Mouse (Mus musculus) adrenal gland, adult 8-10 months (tissue): ENCODE data around the gene Gm6377. TPM values are rescaled to one million over a fixed set of nuclear protein-coding genes. Genes with fewer than 3 reads are reported as not detected.

Source experiments
- DNase-seq: peaks from one replicate; pipeline ENCODE4 v3.0.0; 2022
- total RNA-seq, 4 experiments: library from RNA; stranded (reverse); gene quantifications; 2 replicates each; pipeline ENCODE4 v1.2.4; 2022

Gm6377 gene
- under 1 TPM; 0.31 to 0.92 (median 0.38) TPM for total RNA-seq

GRCm38 (mm10) chrX:109196468-109196867, at the start of gene Gm6377:
TSS of gene Gm6377 (plus strand) at chrX:109196756.
- no peak for DNase-seq

GRCm38 (mm10) chrX:109147108-109147507, 49.4 kb upstream of the Gm6377 start:
- DNase-seq: no peak

DNA sequence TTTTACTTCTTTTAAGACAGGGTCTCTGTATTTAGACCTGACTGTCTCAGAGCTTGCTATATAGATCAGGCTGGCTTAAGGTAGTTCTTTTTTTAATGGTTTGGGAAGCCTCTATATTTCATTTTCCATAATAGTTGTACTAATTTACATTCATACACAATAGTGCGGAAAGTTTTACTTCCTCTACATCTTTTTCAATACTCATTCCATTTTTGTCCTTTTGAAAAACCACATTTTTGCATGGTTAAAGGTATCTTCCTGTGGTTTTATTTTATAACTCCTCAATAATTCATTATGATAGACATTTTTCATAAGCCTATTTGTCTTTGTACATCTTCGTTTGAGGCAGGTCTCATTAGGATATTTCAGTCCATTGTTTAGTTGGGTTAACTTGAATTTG, 45.3 kb upstream of the Gm6377 start:
- DNase-seq: no peak

DNA sequence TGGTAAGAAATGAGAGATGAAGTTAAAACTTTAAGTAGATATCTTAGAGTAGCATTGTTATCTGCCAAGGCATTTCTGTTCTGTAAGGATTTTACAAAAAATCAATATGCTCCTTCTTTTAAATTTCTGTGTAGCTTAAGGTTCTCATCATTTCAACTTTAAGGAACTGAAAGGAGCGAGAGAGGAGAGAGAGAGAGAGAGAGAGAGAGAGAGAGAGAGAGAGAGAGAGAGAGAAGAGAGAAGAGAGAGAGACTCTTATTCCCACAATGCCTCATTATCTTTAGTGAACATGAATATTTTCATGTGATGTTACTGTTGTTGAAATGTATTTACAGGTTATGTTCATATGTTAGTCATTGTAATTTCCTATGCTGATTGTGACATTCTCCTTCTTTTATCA, 36.2 kb upstream of the Gm6377 start:
- no peak for DNase-seq

DNA sequence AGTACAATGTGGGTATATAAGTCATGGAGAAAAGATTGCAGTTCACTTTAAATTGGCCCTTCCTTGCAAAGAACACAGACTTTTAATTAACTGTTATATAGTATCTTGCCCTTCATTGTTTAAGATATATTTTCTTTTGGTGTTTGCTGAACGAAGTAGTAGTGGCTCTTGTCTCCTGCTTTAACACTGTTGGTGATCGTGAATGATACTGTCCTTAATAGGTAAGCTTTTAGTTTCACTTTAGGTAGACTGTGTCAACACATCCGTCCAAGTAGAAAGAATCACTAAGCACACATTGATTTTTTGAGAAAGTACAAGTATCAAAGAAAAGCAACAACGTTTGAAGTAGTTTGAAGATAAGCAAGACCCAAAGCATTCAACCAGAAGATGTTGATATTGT, 35.7 kb upstream of the Gm6377 start:
- no peak for DNase-seq

DNA sequence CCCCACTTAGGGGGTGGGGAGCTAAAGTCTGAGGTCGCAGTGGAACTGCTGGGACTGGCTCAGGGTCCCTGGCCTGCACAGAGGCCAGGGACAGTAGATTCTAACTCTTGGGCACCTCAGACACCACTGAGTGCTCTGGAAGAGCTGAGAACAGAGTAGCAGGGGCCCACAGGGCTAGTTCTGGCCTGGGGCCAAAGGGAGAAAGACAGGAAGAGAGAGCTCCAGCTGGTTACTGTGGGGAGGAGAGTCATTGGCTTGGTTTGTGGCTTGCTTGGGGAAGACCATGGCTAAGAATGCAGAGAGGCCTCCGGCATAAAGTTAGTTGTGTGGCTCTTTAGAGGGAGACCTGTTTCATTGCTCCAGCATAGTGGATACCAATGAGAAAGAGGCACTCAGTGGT, 21.5 kb upstream of the Gm6377 start:
- DNase-seq: no peak

DNA sequence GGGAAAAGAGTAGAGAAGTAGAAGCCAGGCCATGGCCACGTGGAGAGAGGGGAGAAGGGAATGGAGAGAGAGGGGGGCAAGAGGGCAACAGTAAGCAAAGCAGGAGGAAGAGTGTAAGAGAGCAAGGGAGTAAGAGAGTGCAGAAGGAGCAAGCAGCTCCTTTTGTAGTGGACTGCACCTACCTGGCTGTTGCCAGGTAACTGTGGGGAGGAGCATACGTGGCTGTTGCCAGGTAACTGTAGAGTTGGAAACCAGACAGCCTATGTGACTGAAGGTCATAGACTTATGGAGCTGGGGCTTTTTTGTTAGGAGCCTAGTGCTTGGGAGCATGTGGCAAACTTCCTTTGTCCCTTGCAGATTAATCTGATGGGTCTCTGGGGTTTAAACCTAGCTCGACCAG, 21.1 kb upstream of the Gm6377 start:
- DNase-seq: no peak

- DNase-seq: no peak
Measured at GRCm38 (mm10) chrX:109184706-109185478, 11.7 kb upstream of the Gm6377 start.

- DNase-seq: no peak
Measured at GRCm38 (mm10) chrX:109189607-109190006, 6.9 kb upstream of the Gm6377 start.

GRCm38 (mm10) chrX:109190969-109191368, 5.6 kb upstream of the Gm6377 start:
- peak; percentile 3 for DNase-seq

- DNase-seq: peak; percentile 5
Measured at GRCm38 (mm10) chrX:109191436-109191835, 5.1 kb upstream of the Gm6377 start.

- DNase-seq: no peak
Measured at GRCm38 (mm10) chrX:109207843-109208242, 11.3 kb downstream of the Gm6377 start.

GRCm38 (mm10) chrX:109228720-109229119, 32.2 kb downstream of the Gm6377 start:
- no peak for DNase-seq

DNA sequence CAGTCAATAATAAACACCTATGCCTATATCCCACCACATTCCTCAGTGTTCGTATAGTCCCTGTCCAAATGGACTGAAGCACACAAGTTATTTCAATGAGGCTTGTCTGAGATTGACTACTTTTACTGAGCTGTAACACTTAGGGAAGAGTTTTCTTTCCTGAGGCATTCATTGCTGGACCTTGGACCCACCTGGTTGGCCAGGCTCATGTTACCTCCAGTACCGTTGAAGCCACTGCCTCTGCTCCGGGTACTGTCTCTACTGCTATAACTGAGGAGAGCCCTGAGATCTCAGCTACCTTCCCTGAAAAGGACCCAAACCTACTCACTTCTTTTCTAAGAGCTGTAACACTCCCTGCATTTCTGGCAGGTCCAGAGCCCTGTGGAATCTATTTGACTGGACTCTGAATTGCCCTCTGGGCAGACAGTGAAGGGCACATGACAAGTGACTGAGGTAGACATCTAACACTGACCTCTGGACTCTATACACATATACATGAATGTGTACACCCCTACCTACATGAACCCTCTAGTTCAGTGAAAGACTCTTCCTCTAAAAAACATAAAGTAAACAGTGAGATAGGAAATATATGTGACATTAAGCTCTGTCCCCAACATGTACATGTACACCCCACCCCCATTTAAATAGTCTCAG, 39.0 kb downstream of the Gm6377 start:
- no peak for DNase-seq

DNA sequence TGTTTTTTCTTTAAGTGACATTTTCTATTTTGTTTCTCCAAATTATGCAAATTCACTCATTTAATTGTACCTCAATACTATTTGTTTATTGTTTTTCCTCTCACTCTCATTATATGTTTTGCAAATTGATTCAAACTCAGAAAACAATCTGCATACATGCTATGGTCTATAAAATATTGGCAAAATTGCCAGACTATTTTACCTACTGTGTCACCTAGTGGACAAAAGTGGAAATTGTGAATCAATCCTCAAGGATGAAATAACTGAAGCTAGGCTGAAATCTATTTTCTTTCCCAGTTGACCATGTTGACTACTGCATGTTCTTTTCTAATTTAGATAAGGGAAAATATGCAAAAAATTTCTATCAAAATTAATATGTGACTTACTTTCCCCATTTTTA, 41.6 kb downstream of the Gm6377 start:
- DNase-seq: no peak

Other genes with a start within 250 kb of the Gm6377 start
- gene Hmgn5, start 183.4 kb upstream of the Gm6377 start, total RNA-seq: 10 to 100 TPM in 1 of 4 experiments, 1 to 10 TPM in 3; 7.0 to 15.0 (median 8.2) TPM
- gene Sh3bgrl, start 101.4 kb upstream of the Gm6377 start, total RNA-seq: 100 to 1,000 TPM in 3 of 4 experiments, 10 to 100 TPM in 1; 84.8 to 157 (median 120) TPM